Mouse (Mus musculus) erythroblast, embryonic 14.5 days (primary cell): ENCODE results near the gene Utp20.

Source experiments
- GATA1 ChIP-seq: IDR thresholded peaks from 2 replicates; pipeline ENCODE4 v1.6.1; 2012; ENCODE audit warnings: low read length, inconsistent platforms, mixed read lengths
- TAL1 ChIP-seq: IDR thresholded peaks from 3 replicates; pipeline ENCODE4 v1.6.1; 2012; ENCODE audit warnings: low read length, inconsistent platforms, mixed read lengths

DNA sequence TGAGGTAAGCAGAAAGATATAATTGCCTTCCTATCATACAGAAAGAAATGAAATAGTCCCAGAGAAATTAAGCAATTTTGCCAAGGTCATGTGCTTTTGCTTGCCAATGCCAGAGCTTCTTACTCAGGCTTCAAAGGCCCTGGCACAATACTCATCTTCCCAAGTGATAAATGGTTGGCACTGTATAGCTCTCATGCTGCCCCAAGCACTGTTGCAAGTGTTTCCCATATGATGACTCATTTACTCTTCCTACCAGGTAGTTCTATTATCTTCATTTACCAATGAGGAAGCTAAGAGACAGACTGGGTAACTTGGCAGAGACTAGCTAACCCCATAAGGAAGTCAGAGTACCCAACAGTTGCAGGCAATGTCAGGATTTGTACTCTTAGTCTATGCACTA, 1.8 kb upstream of the Utp20 start:
- no peak for TF ChIP-seq TAL1
- no peak for TF ChIP-seq GATA1
